Mouse (Mus musculus): Measurements from ENCODE around the gene Txlng.

- TF ChIP-seq POLR2A (IDR thresholded peaks at IDR 0.05; ENCODE audit: low read depth, low read length): no peak
- TF ChIP-seq CTCF (conservative IDR thresholded peaks at IDR 0.05; ENCODE audit: insufficient read depth, insufficient read length, low read depth, low read length): peak; percentile 71
These were observed 42.7 kb upstream of the Txlng start for GRCm38 (mm10) chrX:162871734-162872517.
